Mouse (Mus musculus): ENCODE measurements around the gene Calml4. TPM values are rescaled to one million over a fixed set of nuclear protein-coding genes. Genes with fewer than 3 reads are reported as not detected.
"Not testable (repeated sequence)": the region's sequence is repeated elsewhere in the genome, so short reads cannot be mapped to it uniquely, and the experiment has no call there.

Gene Calml4
- polyA plus RNA-seq, 1 experiment from 2014 or later, result 4.5 TPM

- no peak overlapping the region for H3K9ac ChIP-seq (ENCODE audit: low read depth, low read length)
- ATAC-seq (ENCODE audit: low FRiP score), result no peak
- 59% methylated on average over 8 of the region's 8 CpGs for WGBS
- DNase-seq (ENCODE audit: low spot score), result no peak
- no peak overlapping the region for H3K4me3 ChIP-seq (ENCODE audit: low read depth, low read length)
- no peaks in the 10 kb centered on the region for H3K27me3 ChIP-seq (ENCODE audit: control insufficient read depth, insufficient read depth, low read length)
- H3K9me3 ChIP-seq (ENCODE audit: control insufficient read depth, low read length), result no peaks in the 10 kb centered on the region
- H3K4me2 ChIP-seq (replicated peaks; ENCODE audit: low read depth, low read length), result no peak overlapping the region
- no peaks in the 10 kb centered on the region for H3K36me3 ChIP-seq (ENCODE audit: control insufficient read depth, insufficient read depth, low read length)
- H3K4me1 ChIP-seq (replicated peaks; ENCODE audit: control insufficient read depth, insufficient read depth, low read length), result peaks cover 5% of the 10 kb centered on the region; the same call in 1 of the 2 replicates
- H3K27ac ChIP-seq (ENCODE audit: low read depth, low read length), result no peak overlapping the region
These were observed 563 bp downstream of the Calml4 start for GRCm38 (mm10) chr9:62858266-62859019.

GRCm38 (mm10) chr9:62860102-62860501, 2.2 kb downstream of the Calml4 start:
- not testable (repeated sequence) for H3K9ac ChIP-seq (ENCODE audit: low read depth, low read length); H3K36me3 ChIP-seq (ENCODE audit: control insufficient read depth, insufficient read depth, low read length); H3K27me3 ChIP-seq (ENCODE audit: control insufficient read depth, insufficient read depth, low read length); ATAC-seq (ENCODE audit: low FRiP score); DNase-seq (ENCODE audit: low spot score); H3K4me3 ChIP-seq (ENCODE audit: low read depth, low read length); H3K4me2 ChIP-seq (replicated peaks; ENCODE audit: low read depth, low read length); H3K27ac ChIP-seq (ENCODE audit: low read depth, low read length); H3K4me1 ChIP-seq (replicated peaks; ENCODE audit: control insufficient read depth, insufficient read depth, low read length); H3K9me3 ChIP-seq (ENCODE audit: control insufficient read depth, low read length)
- 66% methylated on average over 6 of the region's 7 CpGs for WGBS

- Histone ChIP-seq H3K36me3 (ENCODE audit: control insufficient read depth, insufficient read depth, low read length) (no peaks in the 10 kb centered on the region), H3K9ac (ENCODE audit: low read depth, low read length) (no peak overlapping the region), H3K9me3 (ENCODE audit: control insufficient read depth, low read length) (no peaks in the 10 kb centered on the region), H3K4me2 (replicated peaks; ENCODE audit: low read depth, low read length) (no peak overlapping the region), H3K4me1 (replicated peaks; ENCODE audit: control insufficient read depth, insufficient read depth, low read length) (0 out of 2 replicates have a peak, but pooled peaks cover 2% of the 10 kb centered on the region), H3K4me3 (ENCODE audit: low read depth, low read length) (no peak overlapping the region), H3K27ac (ENCODE audit: low read depth, low read length) (no peak overlapping the region), H3K27me3 (ENCODE audit: control insufficient read depth, insufficient read depth, low read length) (no peaks in the 10 kb centered on the region)
- ATAC-seq (ENCODE audit: low FRiP score) (no peak), DNase-seq (ENCODE audit: low spot score) (no peak)
- WGBS, result 68% methylated on average over 4 of the region's 4 CpGs
These were observed 3.0 kb downstream of the Calml4 start for GRCm38 (mm10) chr9:62860866-62861265.

- not testable (repeated sequence) for H3K4me3 ChIP-seq (ENCODE audit: low read depth, low read length); H3K27me3 ChIP-seq (ENCODE audit: control insufficient read depth, insufficient read depth, low read length); H3K4me2 ChIP-seq (replicated peaks; ENCODE audit: low read depth, low read length); H3K9ac ChIP-seq (ENCODE audit: low read depth, low read length); ATAC-seq (ENCODE audit: low FRiP score); H3K27ac ChIP-seq (ENCODE audit: low read depth, low read length); H3K9me3 ChIP-seq (ENCODE audit: control insufficient read depth, low read length); H3K4me1 ChIP-seq (replicated peaks; ENCODE audit: control insufficient read depth, insufficient read depth, low read length); DNase-seq (ENCODE audit: low spot score); H3K36me3 ChIP-seq (ENCODE audit: control insufficient read depth, insufficient read depth, low read length)
- 97% methylated on average over 3 of the region's 4 CpGs for WGBS
These were observed 11.4 kb downstream of the Calml4 start for GRCm38 (mm10) chr9:62869236-62869635.

- Histone ChIP-seq H3K36me3 (ENCODE audit: control insufficient read depth, insufficient read depth, low read length) (no peaks in the 10 kb centered on the region), H3K4me3 (ENCODE audit: low read depth, low read length) (no peak overlapping the region), H3K27me3 (ENCODE audit: control insufficient read depth, insufficient read depth, low read length) (no peaks in the 10 kb centered on the region), H3K9me3 (ENCODE audit: control insufficient read depth, low read length) (no peaks in the 10 kb centered on the region), H3K27ac (ENCODE audit: low read depth, low read length) (no peak overlapping the region), H3K4me2 (replicated peaks; ENCODE audit: low read depth, low read length) (no peak overlapping the region), H3K9ac (ENCODE audit: low read depth, low read length) (no peak overlapping the region), H3K4me1 (replicated peaks; ENCODE audit: control insufficient read depth, insufficient read depth, low read length) (no peaks in the 10 kb centered on the region)
- ATAC-seq (ENCODE audit: low FRiP score) (no peak), DNase-seq (ENCODE audit: low spot score) (no peak)
These were observed 12.8 kb downstream of the Calml4 start for GRCm38 (mm10) chr9:62870728-62871127.

GRCm38 (mm10) chr9:62876966-62877616, 19.2 kb downstream of the Calml4 start:
- Histone ChIP-seq H3K9me3 (ENCODE audit: control insufficient read depth, low read length) (no peaks in the 10 kb centered on the region), H3K4me1 (replicated peaks; ENCODE audit: control insufficient read depth, insufficient read depth, low read length) (no peaks in the 10 kb centered on the region), H3K4me3 (ENCODE audit: low read depth, low read length) (no peak overlapping the region), H3K9ac (ENCODE audit: low read depth, low read length) (no peak overlapping the region), H3K27me3 (ENCODE audit: control insufficient read depth, insufficient read depth, low read length) (no peaks in the 10 kb centered on the region), H3K36me3 (ENCODE audit: control insufficient read depth, insufficient read depth, low read length) (no peaks in the 10 kb centered on the region), H3K4me2 (replicated peaks; ENCODE audit: low read depth, low read length) (no peak overlapping the region), H3K27ac (ENCODE audit: low read depth, low read length) (no peak overlapping the region)
- no peak for ATAC-seq (ENCODE audit: low FRiP score)
- no peak for DNase-seq (ENCODE audit: low spot score)
- WGBS, result 83% methylated on average over 7 of the region's 7 CpGs

GRCm38 (mm10) chr9:62877825-62878224, 19.9 kb downstream of the Calml4 start:
- H3K36me3 ChIP-seq (ENCODE audit: control insufficient read depth, insufficient read depth, low read length), result 0 out of 2 replicates have a peak, but pooled peaks cover 3% of the 10 kb centered on the region
- DNase-seq (ENCODE audit: low spot score), result no peak
- WGBS, result 98% methylated on average over 2 of the region's 2 CpGs
- H3K4me1 ChIP-seq (replicated peaks; ENCODE audit: control insufficient read depth, insufficient read depth, low read length), result no peaks in the 10 kb centered on the region
- ATAC-seq (ENCODE audit: low FRiP score), result no peak
- H3K4me3 ChIP-seq (ENCODE audit: low read depth, low read length), result no peak overlapping the region
- no peak overlapping the region for H3K9ac ChIP-seq (ENCODE audit: low read depth, low read length)
- no peaks in the 10 kb centered on the region for H3K9me3 ChIP-seq (ENCODE audit: control insufficient read depth, low read length)
- H3K27me3 ChIP-seq (ENCODE audit: control insufficient read depth, insufficient read depth, low read length), result no peaks in the 10 kb centered on the region
- H3K27ac ChIP-seq (ENCODE audit: low read depth, low read length), result no peak overlapping the region
- H3K4me2 ChIP-seq (replicated peaks; ENCODE audit: low read depth, low read length), result no peak overlapping the region

GRCm38 (mm10) chr9:62881871-62882270, 24.0 kb downstream of the Calml4 start:
- no peak overlapping the region for H3K4me3 ChIP-seq (ENCODE audit: low read depth, low read length)
- 0 out of 2 replicates have a peak, but pooled peaks cover 5% of the 10 kb centered on the region for H3K36me3 ChIP-seq (ENCODE audit: control insufficient read depth, insufficient read depth, low read length)
- no peak overlapping the region for H3K9ac ChIP-seq (ENCODE audit: low read depth, low read length)
- H3K4me1 ChIP-seq (replicated peaks; ENCODE audit: control insufficient read depth, insufficient read depth, low read length), result no peaks in the 10 kb centered on the region
- ATAC-seq (ENCODE audit: low FRiP score), result no peak
- no peaks in the 10 kb centered on the region for H3K27me3 ChIP-seq (ENCODE audit: control insufficient read depth, insufficient read depth, low read length)
- no peak overlapping the region for H3K4me2 ChIP-seq (replicated peaks; ENCODE audit: low read depth, low read length)
- DNase-seq (ENCODE audit: low spot score), result no peak
- no peak overlapping the region for H3K27ac ChIP-seq (ENCODE audit: low read depth, low read length)
- H3K9me3 ChIP-seq (ENCODE audit: control insufficient read depth, low read length), result no peaks in the 10 kb centered on the region
- 79% methylated on average over 12 of the region's 12 CpGs for WGBS

GRCm38 (mm10) chr9:62894486-62894885, 36.6 kb downstream of the Calml4 start:
- 96% methylated on average over 1 of the region's 1 CpGs for WGBS
- H3K36me3 ChIP-seq (ENCODE audit: control insufficient read depth, insufficient read depth, low read length), result peaks cover 7% of the 10 kb centered on the region

More at GRCm38 (mm10) chr9:62894486-62894885, 36.6 kb downstream of the Calml4 start:
- Histone ChIP-seq H3K9me3 (ENCODE audit: control insufficient read depth, low read length) (no peaks in the 10 kb centered on the region), H3K4me2 (replicated peaks; ENCODE audit: low read depth, low read length) (no peak overlapping the region), H3K4me3 (ENCODE audit: low read depth, low read length) (no peak overlapping the region), H3K4me1 (replicated peaks; ENCODE audit: control insufficient read depth, insufficient read depth, low read length) (no peaks in the 10 kb centered on the region), H3K27me3 (ENCODE audit: control insufficient read depth, insufficient read depth, low read length) (no peaks in the 10 kb centered on the region), H3K9ac (ENCODE audit: low read depth, low read length) (no peak overlapping the region), H3K27ac (ENCODE audit: low read depth, low read length) (no peak overlapping the region)
- ATAC-seq (ENCODE audit: low FRiP score) (no peak), DNase-seq (ENCODE audit: low spot score) (no peak)
